Mouse (Mus musculus) lung, postnatal 0 days (tissue): ENCODE results near the gene Dct. TPM values are rescaled to one million over a fixed set of nuclear protein-coding genes. Genes with fewer than 3 reads are reported as not detected.

Experiments
- ATAC-seq: fragments of 200-750 bp; cut with Nextera tagmentation; 2 replicates; pipeline ENCODE4 v1.8.0; 2017; ENCODE audit warnings: moderate library complexity
- DNase-seq: peaks from one replicate; pipeline ENCODE4 v3.0.0-alpha.2; 2016; ENCODE audit warnings: low spot score
- H3K27ac ChIP-seq: fragments of 300-500 bp; sonication (generic); 2 replicates; pipeline ENCODE4 v1.5.1; 2014; ENCODE audit warnings: antibody characterized with exemption, mild to moderate bottlenecking, low read length, mixed read lengths
- H3K27me3 ChIP-seq: fragments of 300-500 bp; sonication (generic); replicated peaks from 2 replicates; pipeline ENCODE4 v1.6.1; 2014; ENCODE audit warnings: low read length, mixed read lengths; ENCODE audit not compliant: insufficient read depth
- H3K36me3 ChIP-seq: fragments of 300-500 bp; sonication (generic); 2 replicates; pipeline ENCODE4 v1.6.1; 2014; ENCODE audit warnings: low read length, mixed read lengths; ENCODE audit not compliant: insufficient read depth
- H3K4me1 ChIP-seq: fragments of 300-500 bp; sonication (generic); 2 replicates; pipeline ENCODE4 v1.6.1; 2014; ENCODE audit warnings: antibody characterized with exemption, low read depth, low read length, mixed read lengths; ENCODE audit not compliant: insufficient read depth
- H3K4me2 ChIP-seq: fragments of 300-500 bp; sonication (generic); replicated peaks from 2 replicates; pipeline ENCODE4 v1.6.1; 2014; ENCODE audit warnings: low read depth, mild to moderate bottlenecking, low read length, moderate library complexity, mixed read lengths
- H3K4me3 ChIP-seq: fragments of 300-500 bp; sonication (generic); 2 replicates; pipeline ENCODE4 v1.5.1; 2014; ENCODE audit warnings: low read depth, low read length
- H3K9ac ChIP-seq: fragments of 300-500 bp; sonication (generic); replicated peaks from 2 replicates; pipeline ENCODE4 v1.6.1; 2014; ENCODE audit warnings: low read depth, mild to moderate bottlenecking
- H3K9me3 ChIP-seq: fragments of 300-500 bp; sonication (generic); 2 replicates; pipeline ENCODE4 v1.6.1; 2016; ENCODE audit warnings: low read length, mixed read lengths
- CTCF ChIP-seq: IDR thresholded peaks from 2 replicates; pipeline ENCODE4 v1.5.1; 2016; ENCODE audit warnings: antibody characterized with exemption, mild to moderate bottlenecking
- EP300 ChIP-seq: IDR thresholded peaks from 2 replicates; pipeline ENCODE4 v1.6.1; 2016; ENCODE audit warnings: antibody characterized with exemption, mild to moderate bottlenecking, control low read depth
- WGBS: fragments of 180-500 bp; shearing (Covaris S2); extraction: QIAGEN DNeasy Blood & Tissue Kit; methylation state at CpG from one replicate; pipeline ENCODE4 v1.1.7; 2014; 5-methylcytosine and 5-hydroxymethylcytosine counted together
- polyA plus RNA-seq: library from polyadenylated mRNA; unstranded; fragments of >200 nt; fragmentation: Nextera tagmentation; extraction: Ambion mirVana; gene quantifications from 2 replicates; pipeline ENCODE4 v1.2.1, GENCODE M21; 2015

Dct gene
- 0.24 and 0.39 TPM in 2 replicates for polyA plus RNA-seq

- Histone ChIP-seq H3K9me3 (no peaks in the 10 kb centered on the region), H3K27me3 (no peaks in the 10 kb centered on the region), H3K4me3 (no peak within 1 kb of the TSS), H3K9ac (no peak within 1 kb of the TSS), H3K27ac (peak within 1 kb of the TSS; percentile 77), H3K4me1 (no peaks in the 10 kb centered on the region), H3K36me3 (no peaks in the 10 kb centered on the region), H3K4me2 (no peak within 1 kb of the TSS)
- ATAC-seq (no peak), DNase-seq (no peak)
- 69% methylated on average over 12 of the region's 13 CpGs for WGBS
- TF ChIP-seq EP300, result no peak
- TF ChIP-seq CTCF, result no peak
These were observed at the start of gene Dct for GRCm38 (mm10) chr14:118051975-118052630. Gene Dct (minus strand): TSS chr14:118052244.

- no peak overlapping the region for H3K27ac ChIP-seq
- H3K4me1 ChIP-seq, result no peaks in the 10 kb centered on the region
- no peaks in the 10 kb centered on the region for H3K36me3 ChIP-seq
- H3K27me3 ChIP-seq, result no peaks in the 10 kb centered on the region
- no peak overlapping the region for H3K4me2 ChIP-seq
- no peaks in the 10 kb centered on the region for H3K9me3 ChIP-seq
- no peak overlapping the region for H3K4me3 ChIP-seq
- no peak for TF ChIP-seq CTCF
- no peak for TF ChIP-seq EP300
- DNase-seq, result no peak
- WGBS, result 70% methylated on average over 14 of the region's 14 CpGs
- no peak overlapping the region for H3K9ac ChIP-seq
- ATAC-seq, result no peak
These were observed 49.4 kb upstream of the Dct start for GRCm38 (mm10) chr14:118101227-118101990.

DNA sequence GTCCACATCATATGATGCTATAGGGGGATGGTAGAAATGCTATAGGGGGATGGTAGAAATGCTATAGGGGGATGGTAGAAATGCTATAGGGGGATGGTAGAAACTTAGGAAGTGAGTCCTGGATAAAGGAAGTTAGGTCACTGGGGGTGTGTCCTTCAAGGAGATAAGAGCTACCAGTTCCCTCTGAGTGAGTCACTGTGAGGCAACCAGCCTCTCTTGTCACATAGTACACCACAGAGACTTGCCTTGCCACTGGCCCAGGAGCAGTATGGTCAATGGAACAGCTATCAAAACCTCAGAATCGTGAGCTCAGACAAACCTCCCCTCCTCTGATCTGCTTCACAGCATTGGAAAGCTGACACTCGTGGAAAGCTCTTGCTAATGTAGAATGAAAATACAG lies 46.2 kb upstream of the Dct start:
- ATAC-seq (no peak), DNase-seq (peak; percentile 18)
- Histone ChIP-seq H3K4me3 (no peak overlapping the region), H3K27me3 (no peaks in the 10 kb centered on the region), H3K27ac (no peak overlapping the region), H3K4me1 (no peaks in the 10 kb centered on the region), H3K9ac (no peak overlapping the region), H3K36me3 (no peaks in the 10 kb centered on the region), H3K4me2 (no peak overlapping the region), H3K9me3 (no peaks in the 10 kb centered on the region)
- WGBS, result 58% methylated on average over 2 of the region's 2 CpGs
- TF ChIP-seq CTCF (no peak), EP300 (no peak)

DNA sequence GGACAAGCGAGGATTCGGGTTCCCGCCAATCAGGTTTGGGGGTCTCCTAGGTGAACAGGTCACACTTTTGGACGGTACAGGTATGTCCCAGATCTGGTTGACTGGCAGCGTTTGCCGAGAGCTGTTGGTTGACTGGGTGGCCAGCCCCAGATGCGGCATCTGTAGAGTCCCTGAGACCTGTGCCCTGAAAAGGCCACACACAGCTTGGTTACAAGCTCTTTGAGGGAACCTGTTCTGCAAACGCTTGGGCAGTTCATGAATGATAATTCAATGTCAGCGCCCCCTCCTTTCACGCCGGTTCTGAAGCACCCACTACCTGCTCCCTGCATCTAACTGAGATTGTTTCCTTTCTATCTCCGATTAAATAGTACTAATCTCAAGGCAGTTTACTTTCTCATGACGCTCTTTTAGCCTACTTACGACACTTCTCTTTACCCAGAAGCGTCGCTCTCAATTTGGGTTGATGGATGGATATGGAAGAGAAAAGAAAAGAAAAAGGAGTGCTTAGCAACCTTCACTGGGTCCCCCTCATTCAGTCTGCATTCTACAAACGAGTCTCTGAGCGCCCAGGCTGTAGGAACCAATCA lies 37.9 kb upstream of the Dct start:
- H3K4me2 ChIP-seq, result peak overlapping the region; percentile 75
- H3K4me1 ChIP-seq, result no peaks in the 10 kb centered on the region
- ATAC-seq, result peak; percentile 29
- H3K27me3 ChIP-seq, result no peaks in the 10 kb centered on the region
- H3K9ac ChIP-seq, result peak overlapping the region; percentile 54
- H3K4me3 ChIP-seq, result peak overlapping the region; percentile 65
- DNase-seq, result peak; percentile 15
- no peaks in the 10 kb centered on the region for H3K9me3 ChIP-seq
- TF ChIP-seq EP300, result no peak
- no peak for TF ChIP-seq CTCF
- WGBS, result 2% methylated on average over 18 of the region's 18 CpGs
- peak overlapping the region; percentile 82 for H3K27ac ChIP-seq
- H3K36me3 ChIP-seq, result no peaks in the 10 kb centered on the region

DNA sequence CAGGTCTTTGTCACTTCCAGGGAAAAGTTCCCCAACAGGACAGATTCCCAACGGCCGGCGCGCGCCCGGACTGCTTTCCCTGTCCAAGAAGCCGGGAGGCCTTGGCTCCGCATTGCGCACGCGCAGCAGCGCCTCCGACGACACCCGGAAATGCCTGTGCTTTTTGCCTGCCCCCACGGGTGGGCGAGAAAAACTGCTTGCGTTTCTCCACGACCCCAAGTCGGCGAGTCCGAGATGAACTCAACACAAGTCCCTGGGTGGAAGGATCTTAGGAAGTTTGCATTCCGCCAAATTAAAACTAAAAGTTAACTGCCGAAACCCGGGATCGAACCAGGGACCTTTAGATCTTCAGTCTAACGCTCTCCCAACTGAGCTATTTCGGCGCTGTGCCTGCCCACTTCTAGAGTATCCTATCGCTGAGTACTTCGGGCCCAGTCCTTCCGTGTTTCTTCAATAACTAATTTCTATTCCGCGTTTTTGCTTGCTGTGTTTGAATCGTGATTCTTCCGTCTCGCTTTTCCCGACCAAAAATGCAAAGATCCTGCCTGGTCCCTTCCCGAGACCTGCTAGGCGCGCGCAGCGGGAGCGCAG lies 37.3 kb upstream of the Dct start:
- peak; percentile 92 for DNase-seq
- no peak for TF ChIP-seq CTCF
- TF ChIP-seq EP300, result peak; percentile 49; the same call in 1 of the 2 replicates
- H3K36me3 ChIP-seq, result no peaks in the 10 kb centered on the region
- no peaks in the 10 kb centered on the region for H3K9me3 ChIP-seq
- H3K4me3 ChIP-seq, result peak overlapping the region; percentile 65
- H3K4me1 ChIP-seq, result no peaks in the 10 kb centered on the region
- under 1% methylated on average over 44 of the region's 44 CpGs for WGBS
- ATAC-seq, result peak; percentile 93
- no peaks in the 10 kb centered on the region for H3K27me3 ChIP-seq
- peak overlapping the region; percentile 82 for H3K27ac ChIP-seq
- H3K4me2 ChIP-seq, result peak overlapping the region; percentile 75
- peak overlapping the region; percentile 54 for H3K9ac ChIP-seq
